8 mouse cellular contexts compared by ENCODE assay signal in genomic region chr13:104937759-104938158, GRCm38 (mm10).
DNase-seq lines count a peak whose midpoint lies in the region; ATAC-seq and TF ChIP-seq lines count a peak whose summit lies in the region.

No protein-coding gene starts in this region.

- H3K4me3 ChIP-seq in kidney, embryonic 16.5 days (ENCODE audit: low read length) = peak overlapping the region; percentile 36
- H3K4me3 ChIP-seq in liver, embryonic 16.5 days (ENCODE audit: low read depth, low read length) = no peak overlapping the region; the same call in 1 of the 2 replicates
- peak overlapping the region; percentile 3; the same call in 1 of the 2 replicates for H3K4me3 ChIP-seq in stomach, postnatal 0 days (ENCODE audit: low read depth, low read length)

- H3K36me3 ChIP-seq in kidney, embryonic 16.5 days (ENCODE audit: insufficient read depth, low read length) = no peaks in the 10 kb centered on the region
- H3K36me3 ChIP-seq in liver, embryonic 16.5 days (ENCODE audit: control insufficient read depth, insufficient read depth) = no peaks in the 10 kb centered on the region
- H3K36me3 ChIP-seq in stomach, postnatal 0 days (ENCODE audit: control insufficient read depth, insufficient read depth, low read length) = no peaks in the 10 kb centered on the region

- no peak for DNase-seq in kidney, postnatal 10 days
- no peak for DNase-seq in stomach, postnatal 0 days (ENCODE audit: low spot score)
- DNase-seq in c-Kit-positive CD71-positive TER-119-positive erythroid progenitor cells, embryonic 14.5 days (ENCODE audit: low spot score) = no peak
- no peak for DNase-seq in kidney, postnatal 14 days
- DNase-seq in left cerebral cortex, postnatal 4 days = no peak

- whole genome bisulfite sequencing in kidney, embryonic 16.5 days = 0% methylated on average over 5 of the region's 6 CpGs
- 0% methylated on average over 3 of the region's 6 CpGs for WGBS in liver, embryonic 16.5 days (ENCODE audit: insufficient replicate concordance)
- WGBS in stomach, postnatal 0 days = 15% methylated on average over 4 of the region's 6 CpGs

- H3K27ac ChIP-seq in kidney, embryonic 16.5 days (ENCODE audit: low read length) = no peak overlapping the region; the same call in 1 of the 2 replicates
- H3K27ac ChIP-seq in liver, embryonic 16.5 days (ENCODE audit: low read length) = no peak overlapping the region
- no peak overlapping the region for H3K27ac ChIP-seq in stomach, postnatal 0 days (replicated peaks)

- peak; percentile 66; the same call in 1 of the 2 replicates for ATAC-seq in kidney, embryonic 16.5 days (ENCODE audit: low FRiP score, low TSS enrichment)
- ATAC-seq in granulocyte monocyte progenitor cell, adult 5-6 weeks (replicated peaks; ENCODE audit: poor library complexity, severe bottlenecking) = peak; percentile 60
- ATAC-seq in liver, embryonic 16.5 days (ENCODE audit: low read depth) = no peak
- no peak for ATAC-seq in stomach, postnatal 0 days (ENCODE audit: low FRiP score, low TSS enrichment)

- H3K4me1 ChIP-seq in kidney, embryonic 16.5 days (ENCODE audit: insufficient read depth, low read length) = peaks cover 21% of the 10 kb centered on the region
- no peaks in the 10 kb centered on the region for H3K4me1 ChIP-seq in liver, embryonic 16.5 days (ENCODE audit: control insufficient read depth, low read depth, low read length)
- H3K4me1 ChIP-seq in stomach, postnatal 0 days (replicated peaks; ENCODE audit: control insufficient read depth, insufficient read depth) = no peaks in the 10 kb centered on the region

- no peak for TF ChIP-seq CTCF in stomach, postnatal 0 days (IDR thresholded peaks at IDR 0.05; ENCODE audit: low read depth)

- H3K9me3 ChIP-seq in kidney, embryonic 16.5 days (ENCODE audit: low read length) = no peaks in the 10 kb centered on the region
- no peaks in the 10 kb centered on the region for H3K9me3 ChIP-seq in liver, embryonic 16.5 days (replicated peaks; ENCODE audit: control insufficient read depth, low read length)
- H3K9me3 ChIP-seq in stomach, postnatal 0 days (ENCODE audit: control insufficient read depth, low read length) = no peaks in the 10 kb centered on the region

- no peaks in the 10 kb centered on the region for H3K27me3 ChIP-seq in kidney, embryonic 16.5 days (ENCODE audit: insufficient read depth, low read length)
- no peaks in the 10 kb centered on the region for H3K27me3 ChIP-seq in liver, embryonic 16.5 days (ENCODE audit: control insufficient read depth, insufficient read depth, low read depth, low read length)
- H3K27me3 ChIP-seq in stomach, postnatal 0 days (ENCODE audit: control insufficient read depth, insufficient read depth, low read length) = no peaks in the 10 kb centered on the region

- TF ChIP-seq EP300 in stomach, postnatal 0 days (optimal IDR thresholded peaks at IDR 0.05) = no peak

- intact Hi-C loops in left cerebral cortex, postnatal 4 days (cut with DNase I) = loop anchor here (5.0 to 10.0 kb wide), 2 partner anchors 130 to 653 kb away; partner anchors contain the start of gene Adamts6

- peak overlapping the region; percentile 64 for H3K4me2 ChIP-seq in kidney, embryonic 16.5 days (replicated peaks; ENCODE audit: low read depth, low read length)
- peak overlapping the region; percentile 41 for H3K4me2 ChIP-seq in liver, embryonic 16.5 days (ENCODE audit: low read depth, low read length)
- H3K4me2 ChIP-seq in stomach, postnatal 0 days (replicated peaks; ENCODE audit: low read depth) = peak overlapping the region; percentile 34

- peak overlapping the region; percentile 39; the same call in 1 of the 2 replicates for H3K9ac ChIP-seq in kidney, embryonic 16.5 days (replicated peaks; ENCODE audit: low read length)
- H3K9ac ChIP-seq in liver, embryonic 16.5 days (ENCODE audit: low read depth, low read length) = no peak overlapping the region
- H3K9ac ChIP-seq in stomach, postnatal 0 days (ENCODE audit: low read length) = no peak overlapping the region

Comparison
In these comparisons a context has a peak if more than half of its experiments do, and no peak if none do; other contexts are left out.
1. ATAC-seq: peak in kidney, embryonic 16.5 days (single experiment) and granulocyte monocyte progenitor cell, adult 5-6 weeks (single experiment); none in liver, embryonic 16.5 days (single experiment) and stomach, postnatal 0 days (single experiment).
2. Peak in every context shown above with its lines, with median percentiles within 50 percentile points of each other: H3K4me2 ChIP-seq.